Mouse (Mus musculus): Measurements from ENCODE around the gene Atrip. TPM values are rescaled to one million over a fixed set of nuclear protein-coding genes. Genes with fewer than 3 reads are reported as not detected.

Atrip gene
- polyA plus RNA-seq, 1 experiment = 12.1 TPM

DNA sequence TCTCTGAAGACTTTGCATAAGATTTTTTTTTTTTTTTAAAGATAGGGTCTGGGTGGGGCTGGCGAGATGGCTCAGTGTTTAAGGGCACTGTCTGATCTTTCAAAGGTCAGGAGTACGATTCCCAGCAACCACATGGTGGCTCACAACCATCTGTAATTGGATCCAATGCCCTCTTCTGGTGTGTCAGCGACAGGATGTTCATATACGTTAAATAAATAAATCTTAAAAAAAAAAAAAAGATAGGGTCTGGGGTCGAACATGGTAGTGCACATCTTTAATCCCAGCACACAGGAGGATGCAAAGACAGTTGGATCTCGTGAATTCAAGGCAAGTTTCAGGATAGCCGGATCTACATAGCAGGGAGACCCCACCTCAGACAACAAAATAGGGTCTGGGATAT lies 24.6 kb downstream of the Atrip start:
- H3K27me3 ChIP-seq (ENCODE audit: control insufficient read depth, insufficient read depth, low read length) = no peaks in the 10 kb centered on the region
- no peaks in the 10 kb centered on the region for H3K36me3 ChIP-seq (ENCODE audit: control insufficient read depth, insufficient read depth, low read length)
- TF ChIP-seq POLR2A (IDR thresholded peaks at IDR 0.05; ENCODE audit: control insufficient read depth, low read depth, low read length) = no peak
- TF ChIP-seq CTCF (IDR thresholded peaks at IDR 0.05; ENCODE audit: control insufficient read depth, insufficient read depth, insufficient replicate concordance, low read depth, low read length) = no peak
- no peaks in the 10 kb centered on the region for H3K4me1 ChIP-seq (ENCODE audit: control insufficient read depth, insufficient read depth, low read length)
- H3K27ac ChIP-seq (ENCODE audit: control insufficient read depth, insufficient read depth, low read depth, low read length) = no peak overlapping the region
- H3K4me3 ChIP-seq (ENCODE audit: control insufficient read depth, low read depth, low read length) = no peak overlapping the region

DNA sequence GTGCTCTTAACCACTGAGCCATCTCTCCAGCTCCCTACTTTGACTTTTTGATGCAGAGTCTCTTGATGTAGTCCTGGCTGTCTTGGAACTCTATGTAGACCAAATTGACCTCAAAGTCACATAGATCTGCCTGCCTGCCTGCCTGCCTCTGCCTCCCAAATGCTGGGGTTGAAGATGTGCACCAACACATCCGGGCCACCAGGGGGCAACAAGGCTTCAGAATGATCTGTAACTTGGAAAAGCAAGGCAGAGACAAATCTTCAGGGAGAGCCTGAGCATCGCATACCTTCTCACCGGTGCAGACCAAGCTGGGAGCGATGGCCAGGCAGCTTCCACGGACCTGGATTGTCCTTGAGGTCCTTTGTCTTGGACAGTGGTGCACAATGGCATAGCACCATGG lies 27.6 kb downstream of the Atrip start:
- Histone ChIP-seq H3K4me1 (ENCODE audit: control insufficient read depth, insufficient read depth, low read length) (no peaks in the 10 kb centered on the region; the same call in 1 of the 2 replicates), H3K27ac (ENCODE audit: control insufficient read depth, insufficient read depth, low read depth, low read length) (no peak overlapping the region), H3K27me3 (ENCODE audit: control insufficient read depth, insufficient read depth, low read length) (no peaks in the 10 kb centered on the region), H3K36me3 (ENCODE audit: control insufficient read depth, insufficient read depth, low read length) (no peaks in the 10 kb centered on the region), H3K4me3 (ENCODE audit: control insufficient read depth, low read depth, low read length) (no peak overlapping the region)
- TF ChIP-seq POLR2A (IDR thresholded peaks at IDR 0.05; ENCODE audit: control insufficient read depth, low read depth, low read length) = no peak
- TF ChIP-seq CTCF (IDR thresholded peaks at IDR 0.05; ENCODE audit: control insufficient read depth, insufficient read depth, insufficient replicate concordance, low read depth, low read length) = peak; percentile 68; the same call in 1 of the 2 replicates

DNA sequence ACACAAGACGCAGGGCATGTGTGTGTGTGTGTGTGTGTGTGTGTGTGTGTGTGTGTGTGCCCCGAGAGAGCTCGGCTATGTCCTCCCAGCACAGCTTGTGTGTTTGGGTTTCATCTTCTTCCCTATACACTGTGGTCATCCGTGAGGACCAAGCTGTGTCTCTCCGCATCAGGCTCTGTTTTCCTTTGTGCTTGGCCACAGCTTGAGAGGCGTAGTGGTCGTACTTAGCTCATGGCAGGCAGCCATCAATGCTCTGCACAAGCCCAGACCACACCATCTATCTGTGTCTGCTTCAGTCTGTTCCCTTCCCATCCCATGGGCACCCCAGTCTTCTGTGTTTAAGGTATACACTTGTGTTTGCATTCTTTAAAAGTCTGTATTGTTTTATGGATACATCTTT lies 32.6 kb downstream of the Atrip start:
- H3K27ac ChIP-seq (ENCODE audit: control insufficient read depth, insufficient read depth, low read depth, low read length) = no peak overlapping the region
- no peaks in the 10 kb centered on the region; the same call in 1 of the 2 replicates for H3K27me3 ChIP-seq (ENCODE audit: control insufficient read depth, insufficient read depth, low read length)
- peaks cover 12% of the 10 kb centered on the region for H3K4me1 ChIP-seq (ENCODE audit: control insufficient read depth, insufficient read depth, low read length)
- no peaks in the 10 kb centered on the region for H3K36me3 ChIP-seq (ENCODE audit: control insufficient read depth, insufficient read depth, low read length)
- TF ChIP-seq POLR2A (IDR thresholded peaks at IDR 0.05; ENCODE audit: control insufficient read depth, low read depth, low read length) (no peak), CTCF (IDR thresholded peaks at IDR 0.05; ENCODE audit: control insufficient read depth, insufficient read depth, insufficient replicate concordance, low read depth, low read length) (no peak)
- no peak overlapping the region for H3K4me3 ChIP-seq (ENCODE audit: control insufficient read depth, low read depth, low read length)

DNA sequence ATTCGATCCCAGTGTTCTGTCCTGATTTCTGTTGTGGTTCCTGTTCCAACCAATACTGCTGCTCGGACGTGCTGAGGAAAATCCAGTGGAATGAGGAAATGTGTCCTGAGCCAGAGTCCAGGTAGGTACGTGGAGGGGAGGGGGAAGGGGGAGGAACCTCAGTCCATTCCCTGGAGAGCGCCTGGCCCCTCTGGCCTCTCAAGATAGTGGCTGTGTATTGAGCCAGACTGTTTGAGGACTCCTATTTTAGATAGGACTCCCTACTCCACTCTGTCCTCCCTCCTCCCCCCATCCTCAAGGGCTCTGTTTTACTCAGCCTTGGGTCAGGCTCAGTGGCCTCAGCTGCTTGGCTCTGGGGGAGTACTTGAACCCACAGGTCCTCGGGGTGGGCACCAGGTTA lies 33.0 kb downstream of the Atrip start:
- Histone ChIP-seq H3K4me3 (ENCODE audit: control insufficient read depth, low read depth, low read length) (no peak overlapping the region), H3K27ac (ENCODE audit: control insufficient read depth, insufficient read depth, low read depth, low read length) (no peak overlapping the region), H3K36me3 (ENCODE audit: control insufficient read depth, insufficient read depth, low read length) (no peaks in the 10 kb centered on the region), H3K4me1 (ENCODE audit: control insufficient read depth, insufficient read depth, low read length) (peaks cover 12% of the 10 kb centered on the region), H3K27me3 (ENCODE audit: control insufficient read depth, insufficient read depth, low read length) (no peaks in the 10 kb centered on the region; the same call in 1 of the 2 replicates)
- no peak for TF ChIP-seq POLR2A (IDR thresholded peaks at IDR 0.05; ENCODE audit: control insufficient read depth, low read depth, low read length)
- no peak for TF ChIP-seq CTCF (IDR thresholded peaks at IDR 0.05; ENCODE audit: control insufficient read depth, insufficient read depth, insufficient replicate concordance, low read depth, low read length)

DNA sequence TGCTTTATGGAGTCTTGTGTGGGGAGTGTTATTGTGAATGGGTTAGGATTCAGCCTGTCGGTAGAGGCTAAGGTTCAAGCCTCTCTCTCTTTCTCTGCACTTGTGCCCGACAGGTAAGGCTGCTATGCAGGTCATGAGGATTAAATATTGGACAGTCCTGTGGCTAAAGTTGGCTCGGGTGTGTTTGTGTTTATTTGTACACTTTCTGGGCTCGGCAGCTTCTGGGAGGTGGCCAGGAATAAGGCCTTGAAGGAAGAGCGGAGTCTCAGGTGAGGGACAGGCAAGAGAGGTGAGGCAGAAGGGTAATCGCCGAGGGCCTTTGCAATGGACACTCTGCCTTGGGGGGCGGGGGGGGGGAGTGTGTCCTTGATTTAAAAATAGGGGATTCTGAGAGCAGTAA lies 33.7 kb downstream of the Atrip start:
- Histone ChIP-seq H3K36me3 (ENCODE audit: control insufficient read depth, insufficient read depth, low read length) (no peaks in the 10 kb centered on the region), H3K27me3 (ENCODE audit: control insufficient read depth, insufficient read depth, low read length) (no peaks in the 10 kb centered on the region; the same call in 1 of the 2 replicates), H3K27ac (ENCODE audit: control insufficient read depth, insufficient read depth, low read depth, low read length) (no peak overlapping the region), H3K4me3 (ENCODE audit: control insufficient read depth, low read depth, low read length) (no peak overlapping the region), H3K4me1 (ENCODE audit: control insufficient read depth, insufficient read depth, low read length) (peaks cover 12% of the 10 kb centered on the region)
- TF ChIP-seq CTCF (IDR thresholded peaks at IDR 0.05; ENCODE audit: control insufficient read depth, insufficient read depth, insufficient replicate concordance, low read depth, low read length) = no peak
- no peak for TF ChIP-seq POLR2A (IDR thresholded peaks at IDR 0.05; ENCODE audit: control insufficient read depth, low read depth, low read length)

DNA sequence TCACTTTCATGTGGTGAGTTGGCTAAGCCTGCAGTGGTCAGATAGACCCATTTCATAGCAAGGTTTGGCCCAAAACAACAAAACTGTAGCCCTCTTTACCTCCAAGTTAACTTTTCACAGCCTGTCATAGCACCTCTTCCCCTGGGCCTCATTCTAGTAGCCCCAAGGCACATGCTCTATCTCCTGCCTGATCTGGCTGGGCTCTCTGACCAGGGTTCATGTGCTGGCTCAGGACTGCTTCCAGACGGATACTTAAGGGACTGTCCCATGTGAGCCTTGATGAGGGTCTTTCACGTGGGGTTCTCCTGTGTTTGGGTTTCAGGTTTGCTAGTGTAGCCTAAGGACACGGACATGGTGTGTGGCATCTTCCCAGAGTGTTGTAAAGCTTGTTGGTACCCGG lies 34.2 kb downstream of the Atrip start:
- no peaks in the 10 kb centered on the region for H3K36me3 ChIP-seq (ENCODE audit: control insufficient read depth, insufficient read depth, low read length)
- H3K27me3 ChIP-seq (ENCODE audit: control insufficient read depth, insufficient read depth, low read length) = no peaks in the 10 kb centered on the region; the same call in 1 of the 2 replicates
- no peak overlapping the region for H3K4me3 ChIP-seq (ENCODE audit: control insufficient read depth, low read depth, low read length)
- no peak for TF ChIP-seq CTCF (IDR thresholded peaks at IDR 0.05; ENCODE audit: control insufficient read depth, insufficient read depth, insufficient replicate concordance, low read depth, low read length)
- no peak for TF ChIP-seq POLR2A (IDR thresholded peaks at IDR 0.05; ENCODE audit: control insufficient read depth, low read depth, low read length)
- peaks cover 12% of the 10 kb centered on the region for H3K4me1 ChIP-seq (ENCODE audit: control insufficient read depth, insufficient read depth, low read length)
- H3K27ac ChIP-seq (ENCODE audit: control insufficient read depth, insufficient read depth, low read depth, low read length) = no peak overlapping the region

DNA sequence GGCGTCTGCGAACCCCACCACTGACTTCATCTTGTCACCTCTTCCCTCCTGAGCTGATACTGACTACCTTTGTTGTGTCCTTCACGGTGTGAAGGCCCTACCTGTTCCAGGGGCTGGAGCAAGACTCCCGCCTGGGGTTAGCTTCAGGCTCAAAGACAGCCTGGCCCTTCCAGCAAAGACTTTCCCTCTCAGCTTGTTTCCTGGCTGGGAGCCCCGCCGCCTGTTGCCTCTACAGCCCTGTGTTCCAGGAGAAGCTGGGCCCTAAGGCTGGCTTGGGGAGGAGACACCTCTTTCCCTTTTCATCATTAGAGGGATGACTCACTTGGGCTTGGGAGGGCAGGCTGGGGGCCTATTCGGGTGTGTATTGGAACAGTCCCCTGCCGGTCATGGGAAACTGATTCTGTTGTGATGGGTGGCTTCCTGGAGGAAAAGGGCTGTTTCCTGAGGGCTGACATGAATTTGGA lies 35.0 kb downstream of the Atrip start:
- Histone ChIP-seq H3K36me3 (ENCODE audit: control insufficient read depth, insufficient read depth, low read length) (no peaks in the 10 kb centered on the region), H3K27me3 (ENCODE audit: control insufficient read depth, insufficient read depth, low read length) (no peaks in the 10 kb centered on the region; the same call in 1 of the 2 replicates), H3K4me1 (ENCODE audit: control insufficient read depth, insufficient read depth, low read length) (peaks cover 12% of the 10 kb centered on the region), H3K4me3 (ENCODE audit: control insufficient read depth, low read depth, low read length) (peak overlapping the region; percentile 84), H3K27ac (ENCODE audit: control insufficient read depth, insufficient read depth, low read depth, low read length) (peak overlapping the region; percentile 77)
- no peak for TF ChIP-seq CTCF (IDR thresholded peaks at IDR 0.05; ENCODE audit: control insufficient read depth, insufficient read depth, insufficient replicate concordance, low read depth, low read length)
- no peak for TF ChIP-seq POLR2A (IDR thresholded peaks at IDR 0.05; ENCODE audit: control insufficient read depth, low read depth, low read length)

Measured in testis, adult 2 months (tissue).